ENCODE assay signal across 27 mouse cellular contexts in genomic region chr6:134542374-134542773, GRCm38 (mm10).
"Had no signal": no experiment of that assay in that cellular context is flagged by ENCODE, and none has a peak within 500 bp of the region (broad histone marks: within the 10 kb centered on the region; RNA-seq: fewer than 3 reads in every experiment).

No protein-coding gene starts in this region.

- H3K4me3 ChIP-seq: embryonic facial prominence, embryonic 10.5 days; embryonic facial prominence, embryonic 12.5 days; embryonic facial prominence, embryonic 13.5 days; embryonic facial prominence, embryonic 15.5 days; erythroblast, embryonic 14.5 days; forebrain, embryonic 10.5 days; forebrain, embryonic 13.5 days; forebrain, embryonic 15.5 days; heart, adult 2 months had no signal

- H3K4me2 ChIP-seq: embryonic facial prominence, embryonic 12.5 days; embryonic facial prominence, embryonic 13.5 days; embryonic facial prominence, embryonic 15.5 days; forebrain, embryonic 13.5 days; forebrain, embryonic 15.5 days had no signal

- ATAC-seq: forebrain, embryonic 13.5 days; forebrain, embryonic 14.5 days; forebrain, embryonic 15.5 days; forebrain, embryonic 16.5 days; forebrain, postnatal 0 days had no signal

- H3K9me3 ChIP-seq: embryonic facial prominence, embryonic 10.5 days; embryonic facial prominence, embryonic 12.5 days; embryonic facial prominence, embryonic 13.5 days; embryonic facial prominence, embryonic 15.5 days; forebrain, embryonic 13.5 days; forebrain, embryonic 15.5 days had no signal

- H3K36me3 ChIP-seq: forebrain, embryonic 15.5 days had no signal

- DNase-seq: cerebellum, adult 18-20 months; cerebellum, adult 2 months; cerebellum, adult 8-10 months; cerebellum, adult 9-10 months; cerebellum, adult 9-11 months; cerebellum, postnatal 10 days; cerebellum, postnatal 14 days; cerebellum, postnatal 25 days; cerebellum, postnatal 36 days; embryo, embryonic 11 days; forebrain, postnatal 0 days; gastrocnemius, postnatal 14 days; gastrocnemius, postnatal 25 days; gastrocnemius, postnatal 36 days; heart, adult 11 months; heart, adult 18-20 months; heart, adult 2 months had no signal

- H3K27ac ChIP-seq: embryonic facial prominence, embryonic 10.5 days; embryonic facial prominence, embryonic 12.5 days; embryonic facial prominence, embryonic 13.5 days; embryonic facial prominence, embryonic 15.5 days; forebrain, embryonic 10.5 days; forebrain, embryonic 13.5 days; forebrain, embryonic 15.5 days; heart, adult 2 months had no signal

- H3K9ac ChIP-seq: embryonic facial prominence, embryonic 12.5 days; embryonic facial prominence, embryonic 13.5 days; embryonic facial prominence, embryonic 15.5 days; forebrain, embryonic 13.5 days; forebrain, embryonic 15.5 days; forebrain, postnatal 0 days had no signal

- H3K27me3 ChIP-seq: embryonic facial prominence, embryonic 12.5 days; embryonic facial prominence, embryonic 13.5 days; embryonic facial prominence, embryonic 15.5 days; forebrain, embryonic 13.5 days; forebrain, embryonic 15.5 days had no signal
